11 mouse cellular contexts compared by ENCODE assay signal in the genomic region with DNA sequence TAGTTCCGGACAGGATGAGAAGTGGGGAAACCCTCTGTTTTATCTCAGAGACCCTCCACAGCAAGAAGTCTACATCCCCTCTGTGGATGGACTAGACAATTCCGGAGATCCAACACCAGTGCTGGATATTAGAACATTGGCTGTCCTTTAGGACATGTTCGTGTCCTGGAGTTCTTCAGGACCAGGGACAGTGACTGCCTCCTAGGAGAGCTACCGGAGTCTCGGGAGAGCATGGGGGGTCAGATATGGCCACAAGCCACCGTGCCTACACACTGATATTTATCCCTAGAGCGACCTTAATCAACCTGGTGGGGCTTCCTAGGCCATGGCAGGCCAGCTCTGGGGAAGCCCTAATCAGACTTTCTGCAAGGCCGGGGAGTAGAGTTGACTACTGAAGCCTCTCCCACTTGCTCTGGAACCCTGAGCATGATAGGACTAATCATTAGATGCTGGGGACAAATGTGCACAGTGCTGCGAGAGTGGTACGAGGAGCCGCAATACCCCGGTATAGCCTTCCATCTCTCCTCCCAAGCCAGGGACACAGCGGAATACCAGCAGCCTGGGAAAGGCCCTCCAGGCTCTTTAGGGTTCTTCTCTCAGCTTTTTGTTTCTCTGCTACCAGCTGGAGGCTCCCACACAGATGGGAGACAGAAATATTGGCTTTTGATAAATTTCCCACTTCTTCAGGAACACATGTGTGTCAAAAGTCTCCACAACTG. TPM values are rescaled to one million over a fixed set of nuclear protein-coding genes. Genes with fewer than 3 reads are reported as not detected.
DNase-seq lines count a peak whose midpoint lies in the region; ATAC-seq and TF ChIP-seq lines count a peak whose summit lies in the region.
"Had no signal": no experiment of that assay in that cellular context is flagged by ENCODE, and none has a peak within 500 bp of the region (broad histone marks: within the 10 kb centered on the region; RNA-seq: fewer than 3 reads in every experiment).

No protein-coding gene starts in this region.

- no peaks in the 10 kb centered on the region for H3K27me3 ChIP-seq in kidney, postnatal 0 days (ENCODE audit: insufficient read depth, low read length)
- no peaks in the 10 kb centered on the region for H3K27me3 ChIP-seq in kidney, embryonic 15.5 days
- H3K27me3 ChIP-seq in embryonic facial prominence, embryonic 11.5 days (ENCODE audit: control insufficient read depth, insufficient read depth, low read length): no peaks in the 10 kb centered on the region
- H3K27me3 ChIP-seq in hindbrain, embryonic 14.5 days (ENCODE audit: control insufficient read depth, insufficient read depth, low read length): no peaks in the 10 kb centered on the region
- H3K27me3 ChIP-seq in midbrain, embryonic 16.5 days (ENCODE audit: control insufficient read depth, insufficient read depth, low read depth, low read length): no peaks in the 10 kb centered on the region

- no peak overlapping the region for H3K4me2 ChIP-seq in kidney, postnatal 0 days (ENCODE audit: low read length)
- H3K4me2 ChIP-seq in kidney, embryonic 15.5 days: no peak overlapping the region
- H3K4me2 ChIP-seq in embryonic facial prominence, embryonic 11.5 days (ENCODE audit: low read depth, low read length): no peak overlapping the region
- H3K4me2 ChIP-seq in hindbrain, embryonic 14.5 days (replicated peaks): no peak overlapping the region
- H3K4me2 ChIP-seq in midbrain, embryonic 16.5 days (ENCODE audit: low read length): no peak overlapping the region

- H3K9me3 ChIP-seq in kidney, postnatal 0 days (replicated peaks; ENCODE audit: low read length): no peaks in the 10 kb centered on the region
- no peaks in the 10 kb centered on the region for H3K9me3 ChIP-seq in kidney, embryonic 15.5 days (replicated peaks)
- no peaks in the 10 kb centered on the region for H3K9me3 ChIP-seq in embryonic facial prominence, embryonic 11.5 days (replicated peaks; ENCODE audit: control insufficient read depth, low read length)
- H3K9me3 ChIP-seq in hindbrain, embryonic 14.5 days (ENCODE audit: control insufficient read depth, low read length): no peaks in the 10 kb centered on the region
- no peaks in the 10 kb centered on the region for H3K9me3 ChIP-seq in midbrain, embryonic 16.5 days (replicated peaks; ENCODE audit: control insufficient read depth, low read length, poor library complexity, severe bottlenecking)

- 74% methylated on average over 13 of the region's 13 CpGs for WGBS in kidney, postnatal 0 days
- 73% methylated on average over 13 of the region's 13 CpGs for WGBS in kidney, embryonic 15.5 days
- WGBS in embryonic facial prominence, embryonic 11.5 days: 83% methylated on average over 13 of the region's 13 CpGs
- WGBS in hindbrain, embryonic 14.5 days: 74% methylated on average over 13 of the region's 13 CpGs
- WGBS in midbrain, embryonic 16.5 days: 73% methylated on average over 13 of the region's 13 CpGs

- DNase-seq in kidney, postnatal 0 days (ENCODE audit: low spot score): peak; percentile 47
- peak; percentile 17 for DNase-seq in embryonic facial prominence, embryonic 11.5 days (ENCODE audit: low spot score)
- peak; percentile 34 for DNase-seq in hindbrain, embryonic 14.5 days (ENCODE audit: low spot score)
- DNase-seq in ovary, postnatal 36 days (ENCODE audit: low spot score): no peak
- no peak for DNase-seq in left cerebral cortex, adult 18-20 months (ENCODE audit: low spot score in 2 of 2)
- DNase-seq: adrenal gland, postnatal 10 days; gastrocnemius, postnatal 36 days; thymus, adult 18-20 months had no signal

- TF ChIP-seq CTCF in kidney, postnatal 0 days (IDR thresholded peaks at IDR 0.05; ENCODE audit: low read depth): no peak

- H3K27ac ChIP-seq in kidney, postnatal 0 days: no peak overlapping the region
- no peak overlapping the region for H3K27ac ChIP-seq in kidney, embryonic 15.5 days
- H3K27ac ChIP-seq in embryonic facial prominence, embryonic 11.5 days (replicated peaks; ENCODE audit: low read depth, low read length): no peak overlapping the region
- peak overlapping the region; percentile 80 for H3K27ac ChIP-seq in hindbrain, embryonic 14.5 days
- H3K27ac ChIP-seq in midbrain, embryonic 16.5 days (ENCODE audit: low read length): peak overlapping the region; percentile 31

- H3K36me3 ChIP-seq in kidney, postnatal 0 days (ENCODE audit: insufficient read depth, low read length): no peaks in the 10 kb centered on the region
- H3K36me3 ChIP-seq in kidney, embryonic 15.5 days: peaks cover 8% of the 10 kb centered on the region; the same call in 1 of the 2 replicates
- no peaks in the 10 kb centered on the region for H3K36me3 ChIP-seq in embryonic facial prominence, embryonic 11.5 days (replicated peaks; ENCODE audit: control insufficient read depth, insufficient read depth, low read depth, low read length)
- peaks cover 7% of the 10 kb centered on the region; the same call in 1 of the 2 replicates for H3K36me3 ChIP-seq in hindbrain, embryonic 14.5 days (replicated peaks; ENCODE audit: control insufficient read depth, insufficient read depth)
- H3K36me3 ChIP-seq in midbrain, embryonic 16.5 days (ENCODE audit: control insufficient read depth, insufficient read depth, low read length): no peaks in the 10 kb centered on the region

- no peak overlapping the region for H3K9ac ChIP-seq in kidney, postnatal 0 days (ENCODE audit: low read depth, low read length)
- no peak overlapping the region for H3K9ac ChIP-seq in kidney, embryonic 15.5 days
- H3K9ac ChIP-seq in embryonic facial prominence, embryonic 11.5 days (replicated peaks; ENCODE audit: low read length): no peak overlapping the region
- H3K9ac ChIP-seq in hindbrain, embryonic 14.5 days: 0 out of 2 replicates have a peak overlapping the region, but pooled peaks have one; percentile 35
- H3K9ac ChIP-seq in midbrain, embryonic 16.5 days (ENCODE audit: low read depth, low read length): no peak overlapping the region

- peaks cover 12% of the 10 kb centered on the region for H3K4me1 ChIP-seq in kidney, postnatal 0 days (replicated peaks; ENCODE audit: insufficient read depth, low read length)
- peaks cover 35% of the 10 kb centered on the region for H3K4me1 ChIP-seq in kidney, embryonic 15.5 days
- no peaks in the 10 kb centered on the region for H3K4me1 ChIP-seq in embryonic facial prominence, embryonic 11.5 days (ENCODE audit: control insufficient read depth, insufficient read depth, low read length)
- peaks cover 31% of the 10 kb centered on the region for H3K4me1 ChIP-seq in hindbrain, embryonic 14.5 days (replicated peaks; ENCODE audit: control insufficient read depth, insufficient read depth, low read length)
- peaks cover 8% of the 10 kb centered on the region for H3K4me1 ChIP-seq in midbrain, embryonic 16.5 days (ENCODE audit: control insufficient read depth, insufficient read depth, low read length)

- no peak overlapping the region for H3K4me3 ChIP-seq in kidney, postnatal 0 days (replicated peaks; ENCODE audit: low read depth, low read length)
- no peak overlapping the region for H3K4me3 ChIP-seq in kidney, embryonic 15.5 days (replicated peaks)
- H3K4me3 ChIP-seq in embryonic facial prominence, embryonic 11.5 days (ENCODE audit: low read depth, low read length): no peak overlapping the region
- H3K4me3 ChIP-seq in hindbrain, embryonic 14.5 days (replicated peaks; ENCODE audit: low read length): no peak overlapping the region
- H3K4me3 ChIP-seq in midbrain, embryonic 16.5 days (ENCODE audit: low read depth, low read length): no peak overlapping the region

- ATAC-seq in kidney, postnatal 0 days (replicated peaks; ENCODE audit: low FRiP score, low read depth): no peak
- no peak for ATAC-seq in kidney, embryonic 15.5 days (replicated peaks; ENCODE audit: low FRiP score)
- no peak for ATAC-seq in embryonic facial prominence, embryonic 11.5 days (replicated peaks; ENCODE audit: insufficient number of reproducible peaks, low FRiP score, low TSS enrichment, low read depth)
- 0 out of 2 replicates have a peak, but pooled peaks have one; percentile 23 for ATAC-seq in hindbrain, embryonic 14.5 days (ENCODE audit: low FRiP score)
- ATAC-seq in midbrain, embryonic 16.5 days: no peak
- ATAC-seq in CD4-positive, CD25-positive, alpha-beta regulatory T cell, adult 4 months: no peak

RNA-seq across cellular contexts. Expression of gene Sardh, which starts 52.7 kb away (rescaled TPM):
- polyA plus RNA-seq in kidney, postnatal 0 days (2015; fragmentation: Nextera tagmentation; extraction: Ambion mirVana): 48.6 and 63.5 TPM in 2 replicates
- 38.7 and 46.1 TPM in 2 replicates for polyA plus RNA-seq in kidney, embryonic 15.5 days (2015; fragmentation: Nextera tagmentation; extraction: Ambion mirVana)
- 2.7 and 2.8 TPM in 2 replicates for polyA plus RNA-seq in embryonic facial prominence, embryonic 11.5 days (2014; fragmentation: Nextera tagmentation; extraction: Ambion mirVana)
- 3.8 and 6.3 TPM in 2 replicates for polyA plus RNA-seq in hindbrain, embryonic 14.5 days (2014; fragmentation: Nextera tagmentation; extraction: Ambion mirVana)
- polyA plus RNA-seq in midbrain, embryonic 16.5 days (2015; fragmentation: Nextera tagmentation; extraction: Ambion mirVana): 4.8 and 5.1 TPM in 2 replicates
- 1 to 10 TPM; 4.9 to 9.7 TPM for polyA plus RNA-seq in CD4-positive, CD25-positive, alpha-beta regulatory T cell, adult 4 months (2017; shearing (Covaris generic))
- total RNA-seq in left cerebral cortex, adult 18-20 months (2021): 1 to 10 TPM; 6.3 to 6.7 TPM

Comparison
In these comparisons a context has a peak if more than half of its experiments do, and no peak if none do; other contexts are left out.
1. DNase-seq: peak in kidney, postnatal 0 days (single experiment), embryonic facial prominence, embryonic 11.5 days (single experiment) and hindbrain, embryonic 14.5 days (single experiment); none in ovary, postnatal 36 days (single experiment) and left cerebral cortex, adult 18-20 months (0 of 2).
2. H3K27ac ChIP-seq: peak in hindbrain, embryonic 14.5 days (single experiment) and midbrain, embryonic 16.5 days (single experiment); none in kidney, postnatal 0 days (single experiment), kidney, embryonic 15.5 days (single experiment) and embryonic facial prominence, embryonic 11.5 days (single experiment).